Mouse (Mus musculus): ENCODE data around the gene Klk12. TPM values are rescaled to one million over a fixed set of nuclear protein-coding genes. Genes with fewer than 3 reads are reported as not detected.

Gene Klk12
- total RNA-seq, 2 experiments from 2014 or later: not detected

DNA sequence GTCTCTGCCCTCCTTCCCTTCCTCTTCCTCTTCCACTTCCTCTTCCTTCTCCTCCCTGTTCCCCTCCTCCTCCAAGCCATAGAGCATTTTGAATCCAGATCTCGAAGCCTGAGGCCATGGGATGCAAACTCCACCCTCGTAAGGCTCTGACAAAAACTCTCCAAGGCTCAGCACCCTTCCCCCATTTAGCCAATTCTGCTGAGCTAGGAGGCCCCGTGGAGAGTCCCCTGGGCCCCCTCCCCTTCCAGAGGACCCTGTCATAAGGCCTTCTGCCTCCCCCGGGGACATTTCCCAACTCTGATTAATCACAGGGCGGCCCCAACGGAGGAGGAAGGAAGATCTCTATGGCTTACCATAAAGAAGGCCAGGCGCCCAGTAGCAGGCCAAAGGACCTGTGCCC, 22.9 kb downstream of the Klk12 start, which contains the start of gene Klk9:
Klk9 (plus strand) TSS at position 301 of the 400 bp plus-strand sequence.
- ATAC-seq (replicated peaks; ENCODE audit: poor library complexity): no peak

- ATAC-seq (replicated peaks; ENCODE audit: poor library complexity): no peak
These were observed 27.7 kb downstream of the Klk12 start for GRCm38 (mm10) chr7:43796355-43796754.

DNA sequence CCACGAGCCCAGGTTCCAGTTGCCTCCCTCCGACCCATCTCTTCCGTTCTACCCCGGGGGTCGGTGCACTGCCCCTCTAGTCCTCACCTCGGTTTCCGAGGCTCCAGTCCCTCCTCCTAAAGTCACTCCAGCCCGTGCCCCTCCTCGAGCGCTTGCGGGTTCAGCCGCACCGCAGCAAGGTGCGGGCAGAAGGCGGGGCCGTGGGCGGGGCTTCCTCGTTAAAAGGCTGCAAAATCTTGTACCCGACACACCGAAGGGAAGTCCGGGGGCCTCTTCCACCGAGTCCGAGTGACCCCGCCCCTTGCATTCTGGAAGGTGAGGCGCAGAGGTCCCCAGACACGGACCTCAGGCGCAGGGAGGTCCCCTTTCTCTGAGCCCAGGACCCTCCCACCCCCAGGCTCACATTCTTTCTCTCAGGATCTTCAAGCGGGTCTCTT, 28.7 kb downstream of the Klk12 start, which contains the start of gene Klk8:
Klk8 (plus strand) TSS at position 245 of the 437 bp plus-strand sequence.
- peak; percentile 52 for ATAC-seq (replicated peaks; ENCODE audit: poor library complexity)

DNA sequence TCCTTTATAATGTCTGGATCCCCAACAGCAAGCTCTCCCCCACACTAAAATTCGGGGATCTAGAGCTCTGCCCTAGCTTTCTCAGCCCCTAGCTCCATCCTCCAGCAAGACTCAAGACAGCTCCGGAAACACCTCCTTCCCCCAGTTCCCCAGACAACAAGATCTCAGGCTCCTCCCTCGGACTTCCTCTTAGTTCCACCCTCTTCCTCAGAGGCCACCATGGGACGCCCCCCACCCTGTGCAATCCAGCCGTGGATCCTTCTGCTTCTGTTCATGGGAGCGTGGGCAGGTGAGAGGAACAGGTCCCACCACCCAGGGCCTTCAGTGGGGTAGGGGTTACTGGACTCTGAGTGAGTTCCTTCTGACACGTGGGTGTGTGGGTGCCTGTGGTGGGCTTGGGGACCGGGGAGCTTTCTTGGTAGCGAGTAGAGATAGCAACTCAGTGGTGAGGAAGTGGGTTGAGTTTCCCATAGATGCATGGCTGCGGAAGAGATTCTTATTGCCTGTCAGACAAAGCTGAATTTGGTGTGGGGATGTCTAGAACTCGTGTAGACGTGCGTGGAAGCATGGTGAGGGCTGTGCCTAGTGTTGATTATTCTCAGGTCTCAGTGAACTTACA, 29.3 kb downstream of the Klk12 start:
- peak; percentile 69 for ATAC-seq (replicated peaks; ENCODE audit: poor library complexity)

GRCm38 (mm10) chr7:43799876-43800275, 31.2 kb downstream of the Klk12 start:
- no peak for ATAC-seq (replicated peaks; ENCODE audit: poor library complexity)

DNA sequence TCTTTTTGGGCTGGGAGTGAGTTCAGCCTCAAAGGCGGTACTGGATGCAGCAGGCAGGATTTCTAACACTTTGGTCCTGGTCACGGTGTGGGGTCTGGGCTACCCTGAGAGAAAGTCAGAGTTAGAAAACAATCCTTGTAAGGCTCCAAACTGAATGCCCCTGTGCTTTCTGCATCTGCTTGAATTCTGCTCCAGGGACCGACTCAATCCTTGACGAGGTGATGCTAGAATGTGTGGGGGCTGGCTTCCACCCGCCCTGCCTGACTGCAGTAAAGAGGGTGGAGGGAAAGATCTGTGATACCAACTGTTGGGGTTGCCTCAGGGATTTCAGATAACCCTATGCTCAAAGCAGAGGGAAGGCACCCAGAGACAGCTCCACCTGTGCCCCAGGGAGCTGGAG, 42.3 kb downstream of the Klk12 start, which contains the start of gene Klk7:
Klk7 (plus strand) TSS at position 301 of the 400 bp plus-strand sequence.
- no peak for ATAC-seq (replicated peaks; ENCODE audit: poor library complexity)

DNA sequence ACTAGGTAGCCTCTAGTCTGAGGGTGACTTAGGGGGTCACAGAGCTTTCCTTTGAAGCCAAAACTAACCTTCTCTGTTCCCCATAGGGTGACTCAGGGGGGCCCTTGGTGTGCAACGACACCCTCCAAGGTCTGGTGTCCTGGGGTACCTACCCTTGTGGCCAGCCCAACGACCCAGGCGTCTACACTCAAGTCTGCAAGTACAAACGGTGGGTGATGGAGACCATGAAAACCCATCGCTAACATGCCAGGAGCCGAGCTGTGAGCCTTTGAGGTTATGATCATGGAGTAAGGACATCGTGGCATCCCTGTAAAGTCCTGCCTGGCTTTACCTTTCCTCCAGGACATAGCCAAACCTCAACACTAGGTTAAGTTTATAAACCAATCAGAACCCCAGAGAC, 46.5 kb downstream of the Klk12 start:
- no peak for ATAC-seq (replicated peaks; ENCODE audit: poor library complexity)

DNA sequence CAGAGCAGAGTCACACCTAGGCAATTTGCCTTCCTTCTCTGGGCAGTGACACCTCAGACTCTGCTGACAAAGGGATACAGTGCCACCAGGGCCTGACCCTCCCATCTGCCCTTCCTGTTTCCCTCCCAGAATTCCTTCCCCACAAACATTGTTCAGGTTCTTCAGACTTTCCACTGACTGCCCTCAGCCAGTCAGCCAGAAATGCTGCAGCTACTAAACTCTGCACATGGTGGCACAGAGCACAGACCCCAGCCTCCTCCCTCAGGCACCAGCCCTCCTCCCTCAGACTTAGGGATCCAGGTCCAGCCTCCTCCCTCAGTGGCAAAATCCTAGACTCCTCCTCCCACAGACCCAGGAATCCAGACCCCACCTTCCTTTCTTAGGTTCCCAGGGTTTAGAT, 48.0 kb downstream of the Klk12 start:
- ATAC-seq (replicated peaks; ENCODE audit: poor library complexity): no peak

GRCm38 (mm10) chr7:43821581-43821980, 52.9 kb downstream of the Klk12 start:
- no peak for ATAC-seq (replicated peaks; ENCODE audit: poor library complexity)

Other genes starting within 250 kb of the Klk12 start
- gene Cd33, start 224.5 kb upstream of the Klk12 start, total RNA-seq (2015): 6.5 and 9.1 TPM in 2 replicates
- 4.2 and 4.9 TPM in 2 replicates for gene Cd33, start 224.5 kb upstream of the Klk12 start, total RNA-seq (2017)
- 0.54 and 1.1 TPM in 2 replicates for gene Zfp658, start 206.6 kb upstream of the Klk12 start, total RNA-seq (2015)
- 1.0 and 2.1 TPM in 2 replicates for gene Zfp658, start 206.6 kb upstream of the Klk12 start, total RNA-seq (2017)
- 11.6 and 12.4 TPM in 2 replicates for gene Zfp719, start 189.3 kb upstream of the Klk12 start, total RNA-seq (2015)
- 6.8 and 7.3 TPM in 2 replicates for gene Zfp719, start 189.3 kb upstream of the Klk12 start, total RNA-seq (2017)
- gene Zfp819, start 161.7 kb upstream of the Klk12 start, total RNA-seq (2015): 0.96 and 1.8 TPM in 2 replicates
- gene Zfp819, start 161.7 kb upstream of the Klk12 start, total RNA-seq (2017): 0.91 and 2.2 TPM in 2 replicates
- gene Ceacam18, start 134.2 kb upstream of the Klk12 start, total RNA-seq (2015): not detected in 2 replicates
- gene Ceacam18, start 134.2 kb upstream of the Klk12 start, total RNA-seq (2017): not detected in 2 replicates
- gene Siglece, start 108.7 kb upstream of the Klk12 start, total RNA-seq (2015): 7.2 and 13.1 TPM in 2 replicates
- 7.2 and 8.9 TPM in 2 replicates for gene Siglece, start 108.7 kb upstream of the Klk12 start, total RNA-seq (2017)
- gene Ctu1, start 96.9 kb upstream of the Klk12 start, total RNA-seq (2015): 7.1 and 7.5 TPM in 2 replicates
- gene Ctu1, start 96.9 kb upstream of the Klk12 start, total RNA-seq (2017): 5.4 and 6.1 TPM in 2 replicates
- gene Klk14, start 78.5 kb upstream of the Klk12 start, total RNA-seq (2015): not detected in 2 replicates
- not detected in 2 replicates for gene Klk14, start 78.5 kb upstream of the Klk12 start, total RNA-seq (2017)
- gene Klk13, start 56.3 kb upstream of the Klk12 start, total RNA-seq (2015): not detected in 2 replicates
- gene Klk13, start 56.3 kb upstream of the Klk12 start, total RNA-seq (2017): not detected in 2 replicates
- gene Klk11, start 5.7 kb downstream of the Klk12 start, total RNA-seq (2015): not detected in 2 replicates
- gene Klk11, start 5.7 kb downstream of the Klk12 start, total RNA-seq (2017): not detected in 2 replicates
- gene Klk10, start 12.1 kb downstream of the Klk12 start, total RNA-seq (2015): not detected in 2 replicates
- gene Klk10, start 12.1 kb downstream of the Klk12 start, total RNA-seq (2017): not detected in 2 replicates
- not detected in 2 replicates for gene Klk9, start 23.0 kb downstream of the Klk12 start, total RNA-seq (2015)
- gene Klk9, start 23.0 kb downstream of the Klk12 start, total RNA-seq (2017): not detected in 2 replicates
- gene Klk8, start 28.7 kb downstream of the Klk12 start, total RNA-seq (2015): 20.1 and 26.6 TPM in 2 replicates
- 12.5 and 13.3 TPM in 2 replicates for gene Klk8, start 28.7 kb downstream of the Klk12 start, total RNA-seq (2017)
- gene Klk7, start 42.4 kb downstream of the Klk12 start, total RNA-seq (2015): not detected in 2 replicates
- gene Klk7, start 42.4 kb downstream of the Klk12 start, total RNA-seq (2017): not detected in 2 replicates
- not detected in 2 replicates for gene Klk6, start 55.6 kb downstream of the Klk12 start, total RNA-seq (2015)
- not detected in 2 replicates for gene Klk6, start 55.6 kb downstream of the Klk12 start, total RNA-seq (2017)
- gene Klk5, start 73.1 kb downstream of the Klk12 start, total RNA-seq (2015): not detected in 2 replicates
- not detected in 2 replicates for gene Klk5, start 73.1 kb downstream of the Klk12 start, total RNA-seq (2017)
- not detected in 2 replicates for gene Klk4, start 112.3 kb downstream of the Klk12 start, total RNA-seq (2015)
- gene Klk4, start 112.3 kb downstream of the Klk12 start, total RNA-seq (2017): not detected in 2 replicates
- gene Klk15, start 164.8 kb downstream of the Klk12 start, total RNA-seq (2015): not detected in 2 replicates
- gene Klk15, start 164.8 kb downstream of the Klk12 start, total RNA-seq (2017): not detected in 2 replicates
- gene Klk1b8, start 181.8 kb downstream of the Klk12 start, total RNA-seq (2015): not detected in 2 replicates
- not detected in 2 replicates for gene Klk1b8, start 181.8 kb downstream of the Klk12 start, total RNA-seq (2017)
- not detected in 2 replicates for gene Klk1b1, start 197.9 kb downstream of the Klk12 start, total RNA-seq (2015)
- not detected in 2 replicates for gene Klk1b1, start 197.9 kb downstream of the Klk12 start, total RNA-seq (2017)
- gene Klk1b9, start 207.2 kb downstream of the Klk12 start, total RNA-seq (2015): not detected in 2 replicates
- gene Klk1b9, start 207.2 kb downstream of the Klk12 start, total RNA-seq (2017): not detected in 2 replicates
- gene Klk1b11, start 227.0 kb downstream of the Klk12 start, total RNA-seq (2015): not detected in 2 replicates
- gene Klk1b11, start 227.0 kb downstream of the Klk12 start, total RNA-seq (2017): not detected in 2 replicates
- not detected in 2 replicates for gene Klk1b26, start 243.3 kb downstream of the Klk12 start, total RNA-seq (2015)
- gene Klk1b26, start 243.3 kb downstream of the Klk12 start, total RNA-seq (2017): not detected in 2 replicates